Mouse (Mus musculus) bone marrow, adult 2 months (tissue): ENCODE data around the gene Iqck. TPM values are rescaled to one million over a fixed set of nuclear protein-coding genes. Genes with fewer than 3 reads are reported as not detected.
A peak's percentile ranks its signal among the peaks of the same experiment; 100 is the strongest.

ENCODE experiments used
- H3K27ac ChIP-seq: fragments of 200-500 bp; 2 replicates; pipeline ENCODE4 v1.5.1; 2012; ENCODE audit warnings: low read depth, mild to moderate bottlenecking, control low read depth, inconsistent platforms, low read length; ENCODE audit not compliant: control insufficient read depth, poor library complexity, insufficient read depth
- H3K4me1 ChIP-seq: fragments of 200-500 bp; 2 replicates; pipeline ENCODE4 v1.6.1; 2011; ENCODE audit warnings: low read length; ENCODE audit not compliant: control insufficient read depth, insufficient read depth
- H3K4me3 ChIP-seq: fragments of 200-500 bp; replicated peaks from 2 replicates; pipeline ENCODE3; 2011; ENCODE audit warnings: mild to moderate bottlenecking, low read depth, low read length, control low read depth; ENCODE audit not compliant: control insufficient read depth
- CTCF ChIP-seq: fragments of 200-500 bp; IDR thresholded peaks from 2 replicates; pipeline ENCODE4 v1.5.1; 2011; ENCODE audit warnings: low read length, control low read depth; ENCODE audit not compliant: control insufficient read depth, insufficient read depth
- POLR2A ChIP-seq: fragments of 200-500 bp; IDR thresholded peaks from 2 replicates; pipeline ENCODE4 v1.6.1; 2011; ENCODE audit warnings: low read depth, mild to moderate bottlenecking, control low read depth, low read length, borderline replicate concordance; ENCODE audit not compliant: control insufficient read depth
- WGBS: fragments of 180-500 bp; shearing (Covaris S2); methylation state at CpG from one replicate; pipeline ENCODE4 v1.1.7; 2018; 5-methylcytosine and 5-hydroxymethylcytosine counted together
- polyA plus RNA-seq: library from polyadenylated mRNA; stranded (reverse); fragments of >200 nt; gene quantifications from 2 replicates; pipeline ENCODE4 v1.2.4, GENCODE M21; 2011; ENCODE audit warnings: low replicate concordance; ENCODE audit not compliant: missing spikeins, insufficient read depth, insufficient read length

Iqck gene
- not detected in 2 replicates for polyA plus RNA-seq

GRCm38 (mm10) chr7:118855171-118855876 lies at the start of gene Iqck:
Gene Iqck, plus strand, starts transcription at chr7:118855752.
- under 1% methylated on average over 57 of the region's 57 CpGs for WGBS
- TF ChIP-seq POLR2A (peak; percentile 51; the same call in 1 of the 2 replicates), CTCF (no peak)

GRCm38 (mm10) chr7:118806631-118807411 lies 48.7 kb upstream of the Iqck start:
- Histone ChIP-seq H3K4me3 (no peak overlapping the region), H3K27ac (no peak overlapping the region), H3K4me1 (peaks cover 2% of the 10 kb centered on the region; the same call in 1 of the 2 replicates)
- WGBS, result 89% methylated on average over 16 of the region's 16 CpGs
- TF ChIP-seq POLR2A, result no peak
- no peak for TF ChIP-seq CTCF

More at GRCm38 (mm10) chr7:118855171-118855876, at the start of gene Iqck:
- peaks cover 2% of the 10 kb centered on the region; the same call in 1 of the 2 replicates for H3K4me1 ChIP-seq
- peak within 1 kb of the TSS; percentile 92 for H3K4me3 ChIP-seq
- no peak within 1 kb of the TSS; the same call in 1 of the 2 replicates for H3K27ac ChIP-seq

DNA sequence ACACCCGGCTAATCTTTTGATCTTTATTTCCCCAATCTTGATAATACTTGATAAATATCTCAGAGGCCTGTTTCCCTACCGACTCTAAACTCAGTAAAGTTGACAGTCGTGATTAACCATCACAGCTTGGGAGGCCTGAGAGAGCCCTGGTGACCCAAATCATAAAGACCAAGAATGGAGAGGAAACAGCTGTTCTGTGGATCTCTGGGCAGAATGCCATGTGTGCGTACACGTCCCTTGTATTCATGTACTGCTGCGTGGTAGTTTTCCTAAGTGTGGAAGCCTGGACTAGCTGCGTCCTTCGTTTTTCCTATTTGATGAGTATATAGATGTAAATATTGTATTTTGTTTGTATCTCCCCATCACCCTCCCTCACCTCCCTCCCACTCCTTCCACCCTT lies 47.7 kb upstream of the Iqck start:
- Histone ChIP-seq H3K4me1 (peaks cover 2% of the 10 kb centered on the region; the same call in 1 of the 2 replicates), H3K27ac (no peak overlapping the region), H3K4me3 (no peak overlapping the region)
- WGBS, result 83% methylated on average over 8 of the region's 8 CpGs
- TF ChIP-seq CTCF (no peak), POLR2A (no peak)

GRCm38 (mm10) chr7:118811407-118812106 lies 44.0 kb upstream of the Iqck start:
- no peak for TF ChIP-seq POLR2A
- TF ChIP-seq CTCF, result no peak
- 49% methylated on average over 12 of the region's 12 CpGs for WGBS
- H3K27ac ChIP-seq, result no peak overlapping the region

GRCm38 (mm10) chr7:118813592-118813991 lies 42.0 kb upstream of the Iqck start:
- Histone ChIP-seq H3K27ac (no peak overlapping the region), H3K4me3 (no peak overlapping the region), H3K4me1 (no peaks in the 10 kb centered on the region; the same call in 1 of the 2 replicates)
- WGBS, result 92% methylated on average over 4 of the region's 4 CpGs
- no peak for TF ChIP-seq CTCF
- no peak for TF ChIP-seq POLR2A

More at GRCm38 (mm10) chr7:118811407-118812106, 44.0 kb upstream of the Iqck start:
- Histone ChIP-seq H3K4me3 (no peak overlapping the region), H3K4me1 (no peaks in the 10 kb centered on the region; the same call in 1 of the 2 replicates)

DNA sequence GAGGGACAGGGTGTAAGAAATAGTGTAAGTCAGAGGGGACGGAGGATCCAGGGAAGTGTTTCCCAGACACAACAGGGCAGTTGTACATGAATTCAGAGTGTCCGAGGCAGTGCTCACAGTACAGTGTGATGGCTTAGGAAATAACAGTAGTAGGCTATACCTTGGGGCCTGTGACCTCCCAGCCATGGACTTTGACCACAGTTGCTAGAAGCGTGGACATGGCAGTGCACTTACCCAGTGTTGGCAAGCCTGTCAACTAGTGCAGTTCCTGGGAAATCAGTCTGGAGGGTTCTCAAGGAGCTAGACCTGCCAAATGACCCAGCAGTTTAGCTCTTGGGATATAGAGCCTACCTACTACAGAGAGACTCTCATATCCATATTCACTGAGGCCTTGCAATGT lies 39.3 kb upstream of the Iqck start:
- H3K4me3 ChIP-seq, result no peak overlapping the region

DNA sequence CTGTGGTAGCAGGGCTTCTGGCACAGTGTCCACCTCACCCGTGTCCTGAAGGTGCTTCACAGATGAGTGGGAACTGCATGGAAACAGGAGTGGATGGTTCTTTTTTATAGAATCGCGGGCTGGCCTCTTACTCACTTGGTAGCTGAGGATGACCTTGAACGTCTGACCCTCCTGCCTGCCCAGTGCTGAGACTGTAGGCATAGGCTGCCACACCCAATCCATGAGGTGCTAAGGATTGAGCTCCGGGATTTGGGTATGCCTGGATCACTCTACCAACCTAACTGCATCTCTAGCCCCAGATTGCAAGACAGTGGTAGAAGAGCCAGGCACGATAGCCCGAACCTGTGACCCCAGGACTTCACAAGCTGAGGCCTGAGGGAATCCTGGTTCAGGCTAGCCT lies 37.8 kb upstream of the Iqck start:
- no peaks in the 10 kb centered on the region for H3K4me1 ChIP-seq
- no peak for TF ChIP-seq CTCF
- no peak for TF ChIP-seq POLR2A
- no peak overlapping the region for H3K4me3 ChIP-seq
- no peak overlapping the region for H3K27ac ChIP-seq
- 91% methylated on average over 7 of the region's 7 CpGs for WGBS

More for the DNA sequence above, 39.3 kb upstream of the Iqck start:
- no peak for TF ChIP-seq CTCF
- WGBS, result 78% methylated on average over 3 of the region's 3 CpGs
- H3K4me1 ChIP-seq, result no peaks in the 10 kb centered on the region
- no peak overlapping the region for H3K27ac ChIP-seq

DNA sequence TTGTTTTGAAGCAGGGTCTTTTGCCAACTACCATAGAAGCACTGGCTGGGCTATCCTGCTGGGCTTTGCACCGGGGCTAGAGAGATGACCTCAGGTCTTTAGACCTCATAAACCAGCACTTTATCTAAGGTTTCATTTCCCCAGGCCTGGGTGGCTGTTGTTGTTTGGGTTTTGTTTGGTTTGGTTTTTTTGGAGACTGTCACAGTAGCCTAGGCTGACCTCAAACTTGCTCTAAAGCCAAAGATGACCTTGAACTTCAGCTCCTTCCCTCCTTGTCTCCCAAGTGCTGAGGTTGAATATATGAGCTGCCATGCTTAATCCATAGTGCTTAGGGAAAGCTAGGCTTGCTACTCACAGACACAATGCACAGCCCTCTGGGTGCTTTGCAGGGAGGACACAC lies 35.9 kb upstream of the Iqck start:
- no peak overlapping the region for H3K4me3 ChIP-seq
- H3K4me1 ChIP-seq, result no peaks in the 10 kb centered on the region
- no peak overlapping the region for H3K27ac ChIP-seq
- TF ChIP-seq CTCF, result no peak
- no peak for TF ChIP-seq POLR2A
- WGBS, result 81% methylated on average over 1 of the region's 1 CpGs
